Mouse (Mus musculus) heart, adult 2 months (tissue): ENCODE measurements around the gene Nyap1.

Experiments used
- EP300 ChIP-seq: fragments of 200-500 bp; IDR thresholded peaks from 2 replicates; pipeline ENCODE4 v1.6.1; 2011; ENCODE audit warnings: low read depth, low read length, control low read depth; ENCODE audit not compliant: insufficient read depth
- POLR2A ChIP-seq: fragments of 200-500 bp; IDR thresholded peaks from 2 replicates; pipeline ENCODE4 v1.6.1; 2011; ENCODE audit warnings: mild to moderate bottlenecking, low read depth, low read length, control low read depth; ENCODE audit not compliant: insufficient read depth

DNA sequence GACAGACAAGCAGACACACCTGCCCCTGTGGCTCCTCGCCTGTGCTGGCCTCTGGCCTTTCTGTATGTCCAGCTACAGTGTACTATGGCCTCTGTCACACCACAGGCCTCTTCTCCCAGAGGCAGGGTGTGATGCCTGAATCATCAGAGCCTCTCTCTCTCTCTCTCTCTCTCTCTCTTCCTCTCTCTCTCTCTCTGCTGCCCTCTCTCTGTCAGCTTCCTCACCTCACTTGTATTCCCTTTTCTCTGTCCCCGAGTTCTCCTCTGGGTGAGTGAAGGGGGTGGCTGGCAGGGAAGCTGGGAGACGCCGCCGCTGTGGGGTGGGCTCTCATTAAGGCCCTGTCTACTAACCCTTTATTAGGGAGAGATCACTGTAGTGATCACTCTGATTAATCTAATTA, 2.9 kb downstream of the Nyap1 start:
- TF ChIP-seq POLR2A (no peak), EP300 (no peak)
